Mouse (Mus musculus): ENCODE measurements at regions not wholly inside any gene's neighbourhood (a gene's known extent, or its start where the extent isn't known, plus 50 kb on each side); places are given as distances from the start of the nearest gene placed in this dataset.

DNA sequence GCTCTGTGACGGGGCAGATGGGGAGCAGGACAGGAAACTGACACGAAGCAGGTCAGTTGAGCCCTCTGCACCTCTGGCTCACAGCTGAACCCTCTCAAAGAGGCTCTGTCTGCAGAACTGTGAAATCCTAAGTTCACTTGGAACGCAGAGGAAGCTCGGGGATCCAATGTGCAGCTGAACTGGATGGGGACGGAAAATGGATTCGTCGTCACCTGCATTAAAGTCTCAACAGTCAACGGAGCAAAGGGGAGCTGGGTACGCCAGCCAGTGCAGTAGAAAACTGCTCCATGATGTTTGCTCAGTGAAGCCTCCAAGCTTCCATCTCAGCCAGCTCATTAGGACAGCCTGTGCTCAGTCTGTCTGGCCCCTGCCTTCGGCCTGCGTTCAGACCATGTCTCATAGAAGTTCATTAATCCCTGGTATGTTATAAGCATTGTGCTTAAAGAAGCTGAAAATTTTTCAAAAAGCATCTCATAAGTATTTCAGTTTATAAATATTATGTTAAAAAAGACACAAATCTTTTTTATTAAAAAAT lies 199.3 kb upstream of the Pabpc6 start:
- Histone ChIP-seq H3K4me2 (ENCODE audit: low read depth, low read length) (no peak overlapping the region), H3K27me3 (ENCODE audit: control insufficient read depth, insufficient read depth, low read length) (no peaks in the 10 kb centered on the region), H3K36me3 (ENCODE audit: control insufficient read depth, insufficient read depth, low read length) (no peaks in the 10 kb centered on the region), H3K4me1 (ENCODE audit: control insufficient read depth, insufficient read depth, low read length) (no peaks in the 10 kb centered on the region), H3K27ac (ENCODE audit: low read length) (no peak overlapping the region), H3K9ac (ENCODE audit: low read length) (no peak overlapping the region), H3K9me3 (replicated peaks; ENCODE audit: control insufficient read depth, low read length) (no peaks in the 10 kb centered on the region), H3K4me3 (replicated peaks; ENCODE audit: low read length) (no peak overlapping the region)
- WGBS = 76% methylated on average over 11 of the region's 11 CpGs
- no peak for ATAC-seq (ENCODE audit: insufficient read depth, low FRiP score)

DNA sequence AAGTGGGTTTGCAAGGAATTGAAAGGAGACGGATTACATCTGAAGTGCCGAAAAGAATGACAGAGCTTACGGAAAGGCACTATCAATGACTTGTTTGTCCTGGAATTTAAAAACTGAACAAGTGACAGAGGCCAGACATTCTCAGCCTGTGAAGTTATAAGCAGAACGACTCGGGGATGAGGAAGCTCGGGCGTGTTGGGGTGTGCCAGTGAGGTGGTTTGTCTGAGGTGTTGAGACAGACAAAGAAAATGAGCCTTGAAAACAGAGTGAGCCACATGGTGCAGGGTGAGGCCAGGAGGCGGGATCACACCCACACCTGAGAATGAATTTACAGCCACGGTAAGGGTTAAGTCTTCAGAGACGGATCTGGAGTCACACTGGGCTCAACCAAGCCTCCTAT lies 194.7 kb upstream of the Pabpc6 start:
- Histone ChIP-seq H3K27me3 (ENCODE audit: control insufficient read depth, insufficient read depth, low read length) (no peaks in the 10 kb centered on the region), H3K27ac (ENCODE audit: low read length) (no peak overlapping the region), H3K4me1 (ENCODE audit: control insufficient read depth, insufficient read depth, low read length) (no peaks in the 10 kb centered on the region), H3K4me2 (ENCODE audit: low read depth, low read length) (no peak overlapping the region), H3K4me3 (replicated peaks; ENCODE audit: low read length) (no peak overlapping the region), H3K9ac (ENCODE audit: low read length) (no peak overlapping the region), H3K9me3 (replicated peaks; ENCODE audit: control insufficient read depth, low read length) (no peaks in the 10 kb centered on the region), H3K36me3 (ENCODE audit: control insufficient read depth, insufficient read depth, low read length) (no peaks in the 10 kb centered on the region)
- 47% methylated on average over 10 of the region's 10 CpGs for WGBS
- no peak for ATAC-seq (ENCODE audit: insufficient read depth, low FRiP score)

DNA sequence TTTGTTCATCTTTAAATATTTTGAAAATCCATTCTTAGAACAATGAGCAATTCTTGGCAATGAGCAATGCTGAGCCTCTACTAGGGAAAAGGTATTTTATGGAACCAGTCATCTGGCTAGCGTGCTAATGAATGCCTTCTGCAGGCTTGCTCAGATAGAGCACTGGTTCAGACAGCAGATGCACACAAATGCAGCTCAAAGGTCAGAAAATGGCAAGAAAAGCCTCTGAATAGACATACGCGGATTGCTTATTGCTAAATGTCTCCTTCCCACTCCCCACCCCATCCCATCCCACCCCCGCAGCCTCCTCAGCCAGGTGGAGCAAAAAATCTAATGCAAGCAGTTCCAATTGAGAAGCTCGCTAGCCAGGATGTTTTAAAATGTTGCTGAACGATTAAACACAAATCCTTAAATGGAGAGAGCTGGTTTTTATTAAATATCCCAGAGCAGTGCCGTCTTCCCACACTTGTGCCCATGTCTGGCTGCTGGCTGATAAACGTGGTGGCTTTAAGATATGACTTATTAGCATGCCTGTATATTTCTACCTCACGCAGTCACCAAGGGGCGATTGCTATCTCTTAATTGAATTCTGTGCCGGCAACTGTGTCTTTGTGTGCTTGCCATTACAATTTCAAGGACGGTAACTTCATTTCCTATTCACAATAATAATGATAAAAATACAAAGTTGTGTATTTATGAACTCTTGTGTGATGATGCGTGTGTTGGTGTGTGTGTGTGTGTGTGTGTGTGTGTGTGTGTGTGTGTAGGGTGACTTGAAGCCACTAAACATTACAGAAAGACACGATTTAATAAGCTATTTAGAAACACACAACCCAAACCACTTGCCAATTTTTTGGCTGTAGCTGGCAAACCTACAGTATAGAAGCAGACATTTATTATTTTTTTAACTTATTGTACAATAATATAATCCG lies 192.7 kb upstream of the Pabpc6 start:
- Histone ChIP-seq H3K4me2 (ENCODE audit: low read depth, low read length) (no peak overlapping the region), H3K27ac (ENCODE audit: low read length) (no peak overlapping the region), H3K4me1 (ENCODE audit: control insufficient read depth, insufficient read depth, low read length) (no peaks in the 10 kb centered on the region), H3K27me3 (ENCODE audit: control insufficient read depth, insufficient read depth, low read length) (no peaks in the 10 kb centered on the region), H3K36me3 (ENCODE audit: control insufficient read depth, insufficient read depth, low read length) (no peaks in the 10 kb centered on the region), H3K4me3 (replicated peaks; ENCODE audit: low read length) (no peak overlapping the region), H3K9ac (ENCODE audit: low read length) (no peak overlapping the region), H3K9me3 (replicated peaks; ENCODE audit: control insufficient read depth, low read length) (no peaks in the 10 kb centered on the region)
- ATAC-seq (ENCODE audit: insufficient read depth, low FRiP score) = no peak
- 59% methylated on average over 15 of the region's 15 CpGs for WGBS

DNA sequence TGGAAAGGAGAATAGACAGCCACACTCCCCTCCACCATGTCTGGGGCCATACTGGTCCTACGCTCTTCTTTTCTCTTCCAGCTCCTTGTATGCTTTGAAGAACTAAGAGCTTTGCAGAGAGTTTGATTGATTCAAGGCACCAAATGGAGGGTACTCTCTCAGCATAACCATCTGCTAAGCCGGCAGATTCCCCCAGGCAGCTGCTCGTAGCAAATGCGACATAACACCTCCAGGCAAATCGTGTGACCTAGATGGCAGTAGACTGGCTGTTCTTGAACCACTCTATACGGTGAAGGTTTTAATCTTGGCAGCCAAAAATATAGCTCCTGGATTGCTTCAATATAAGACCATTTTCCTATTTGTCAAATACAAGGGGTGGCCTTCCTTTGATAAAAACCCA lies 191.8 kb upstream of the Pabpc6 start:
- Histone ChIP-seq H3K4me3 (replicated peaks; ENCODE audit: low read length) (no peak overlapping the region), H3K27me3 (ENCODE audit: control insufficient read depth, insufficient read depth, low read length) (no peaks in the 10 kb centered on the region), H3K4me1 (ENCODE audit: control insufficient read depth, insufficient read depth, low read length) (no peaks in the 10 kb centered on the region), H3K36me3 (ENCODE audit: control insufficient read depth, insufficient read depth, low read length) (no peaks in the 10 kb centered on the region), H3K9ac (ENCODE audit: low read length) (no peak overlapping the region), H3K9me3 (replicated peaks; ENCODE audit: control insufficient read depth, low read length) (no peaks in the 10 kb centered on the region), H3K27ac (ENCODE audit: low read length) (no peak overlapping the region), H3K4me2 (ENCODE audit: low read depth, low read length) (no peak overlapping the region)
- WGBS = 72% methylated on average over 6 of the region's 6 CpGs
- ATAC-seq (ENCODE audit: insufficient read depth, low FRiP score) = no peak

DNA sequence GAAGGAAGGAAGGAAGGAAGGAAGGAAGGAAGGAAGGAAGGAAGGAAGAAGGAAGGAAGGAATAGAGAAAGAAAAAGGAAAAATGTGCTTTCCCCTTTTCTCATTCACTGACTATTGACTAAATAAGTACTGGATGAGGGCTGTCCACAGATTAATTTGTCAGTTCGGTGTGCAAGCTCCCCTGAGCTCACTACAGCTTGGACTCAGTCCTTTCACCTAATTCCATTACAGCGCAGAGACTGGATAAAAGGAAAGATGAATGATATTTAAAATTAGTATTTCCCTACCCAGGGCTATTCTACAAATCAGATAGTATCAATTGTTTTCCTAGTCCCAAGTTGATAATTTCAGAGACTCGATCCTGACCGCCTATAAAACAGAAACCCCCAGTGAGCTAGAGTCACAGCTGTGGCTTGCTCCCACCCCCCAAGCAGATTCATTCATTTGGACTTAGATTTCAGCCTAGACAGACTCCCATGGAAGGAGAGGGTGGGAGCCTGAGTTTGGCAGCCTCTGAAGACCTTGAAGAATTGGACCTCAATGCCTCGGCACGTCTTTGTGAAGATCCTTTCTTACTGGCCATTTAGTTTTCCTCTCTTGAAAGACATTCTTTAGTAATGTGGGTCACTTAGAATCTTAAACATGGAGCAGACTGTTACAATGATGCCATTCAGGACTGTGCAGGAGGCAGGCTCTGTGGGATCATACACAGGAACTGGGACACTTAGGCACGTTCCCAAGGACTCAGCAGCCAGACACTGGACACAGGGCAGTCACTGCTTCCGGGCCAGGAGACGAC lies 179.2 kb upstream of the Pabpc6 start:
- Histone ChIP-seq H3K27me3 (ENCODE audit: control insufficient read depth, insufficient read depth, low read length) (no peaks in the 10 kb centered on the region), H3K4me2 (ENCODE audit: low read depth, low read length) (no peak overlapping the region), H3K9ac (ENCODE audit: low read length) (no peak overlapping the region), H3K27ac (ENCODE audit: low read length) (no peak overlapping the region), H3K4me3 (replicated peaks; ENCODE audit: low read length) (no peak overlapping the region), H3K4me1 (ENCODE audit: control insufficient read depth, insufficient read depth, low read length) (no peaks in the 10 kb centered on the region), H3K9me3 (replicated peaks; ENCODE audit: control insufficient read depth, low read length) (no peaks in the 10 kb centered on the region), H3K36me3 (ENCODE audit: control insufficient read depth, insufficient read depth, low read length) (no peaks in the 10 kb centered on the region)
- peak; percentile 58; the same call in 1 of the 2 replicates for ATAC-seq (ENCODE audit: insufficient read depth, low FRiP score)
- WGBS = 70% methylated on average over 9 of the region's 9 CpGs

DNA sequence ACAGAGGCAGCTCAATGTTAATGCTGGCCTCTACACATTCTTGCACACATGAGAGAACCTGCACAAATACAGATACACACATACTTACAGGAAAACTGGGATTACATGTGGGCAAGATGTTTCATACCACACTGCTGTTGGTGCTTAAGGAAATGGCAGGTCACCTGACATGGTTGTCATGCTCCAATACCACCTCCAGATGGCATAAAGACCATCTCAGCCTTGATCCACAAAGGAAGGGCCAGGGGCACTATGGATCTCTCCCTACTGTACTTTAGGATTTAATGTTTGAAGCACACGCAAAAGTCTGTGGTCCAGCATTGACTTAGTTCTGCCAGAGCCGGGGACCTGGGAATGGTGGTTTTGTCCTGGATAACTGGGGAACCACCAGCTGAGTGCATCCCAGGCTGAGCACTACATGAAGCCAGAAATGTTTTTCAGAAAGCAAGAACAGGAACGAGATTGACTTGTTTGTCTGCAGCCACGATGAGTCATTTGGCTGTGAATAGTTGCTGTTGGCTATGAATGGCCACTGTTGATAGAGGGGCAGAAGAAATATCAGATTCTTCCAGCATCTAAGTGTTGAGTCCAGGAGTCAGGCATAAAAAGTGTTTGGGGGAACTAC lies 176.0 kb upstream of the Pabpc6 start:
- no peaks in the 10 kb centered on the region for H3K9me3 ChIP-seq (replicated peaks; ENCODE audit: control insufficient read depth, low read length)
- no peak overlapping the region for H3K4me3 ChIP-seq (replicated peaks; ENCODE audit: low read length)
- no peaks in the 10 kb centered on the region for H3K27me3 ChIP-seq (ENCODE audit: control insufficient read depth, insufficient read depth, low read length)
- no peak overlapping the region for H3K4me2 ChIP-seq (ENCODE audit: low read depth, low read length)
- WGBS = 64% methylated on average over 4 of the region's 4 CpGs
- H3K4me1 ChIP-seq (ENCODE audit: control insufficient read depth, insufficient read depth, low read length) = no peaks in the 10 kb centered on the region
- H3K36me3 ChIP-seq (ENCODE audit: control insufficient read depth, insufficient read depth, low read length) = no peaks in the 10 kb centered on the region
- no peak overlapping the region for H3K27ac ChIP-seq (ENCODE audit: low read length)
- no peak overlapping the region for H3K9ac ChIP-seq (ENCODE audit: low read length)
- no peak for ATAC-seq (ENCODE audit: insufficient read depth, low FRiP score)

DNA sequence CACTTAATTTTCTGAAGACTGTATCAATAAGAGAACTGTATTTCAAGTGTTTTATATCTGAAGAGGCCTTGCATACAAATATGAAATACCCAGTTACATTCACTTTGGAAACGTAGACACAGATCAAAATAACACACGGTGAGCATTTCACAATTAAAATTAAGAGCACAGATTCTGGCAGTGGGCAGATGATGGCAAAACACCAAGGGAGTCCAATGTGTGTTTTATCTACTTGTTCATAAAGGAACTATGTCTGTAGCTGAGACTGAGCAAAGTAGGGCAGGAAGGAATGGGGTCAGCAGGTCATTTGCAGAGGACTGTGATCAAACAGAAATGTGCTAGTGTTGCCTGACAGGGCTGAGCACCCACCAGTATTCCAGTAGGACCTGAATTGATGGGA lies 171.6 kb upstream of the Pabpc6 start:
- no peak overlapping the region for H3K4me3 ChIP-seq (replicated peaks; ENCODE audit: low read length)
- no peak overlapping the region for H3K9ac ChIP-seq (ENCODE audit: low read length)
- H3K27ac ChIP-seq (ENCODE audit: low read length) = no peak overlapping the region
- no peak overlapping the region for H3K4me2 ChIP-seq (ENCODE audit: low read depth, low read length)
- 82% methylated on average over 2 of the region's 2 CpGs for WGBS
- H3K9me3 ChIP-seq (replicated peaks; ENCODE audit: control insufficient read depth, low read length) = no peaks in the 10 kb centered on the region
- no peaks in the 10 kb centered on the region for H3K4me1 ChIP-seq (ENCODE audit: control insufficient read depth, insufficient read depth, low read length)
- no peak for ATAC-seq (ENCODE audit: insufficient read depth, low FRiP score)
- no peaks in the 10 kb centered on the region for H3K36me3 ChIP-seq (ENCODE audit: control insufficient read depth, insufficient read depth, low read length)
- H3K27me3 ChIP-seq (ENCODE audit: control insufficient read depth, insufficient read depth, low read length) = no peaks in the 10 kb centered on the region

DNA sequence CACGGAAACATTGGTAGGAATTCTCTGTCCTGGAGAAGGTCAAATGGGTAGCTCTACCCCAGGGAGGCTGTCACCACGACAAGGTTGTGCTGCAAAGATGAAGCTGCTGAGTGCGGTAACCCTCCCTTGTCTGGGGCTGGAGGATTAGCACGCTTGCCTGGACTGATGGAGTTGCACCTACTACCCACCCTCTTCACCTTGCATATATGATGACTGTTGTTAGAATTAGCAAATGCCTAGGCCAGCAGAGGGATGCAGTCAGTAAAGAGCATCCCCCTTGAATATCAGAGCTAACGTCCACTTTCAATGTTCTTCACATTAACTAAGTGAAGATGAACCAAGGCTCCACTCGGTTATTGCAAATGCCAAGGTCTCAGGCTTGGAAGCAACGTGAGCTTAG lies 169.7 kb upstream of the Pabpc6 start:
- no peak overlapping the region for H3K4me2 ChIP-seq (ENCODE audit: low read depth, low read length)
- 81% methylated on average over 7 of the region's 7 CpGs for WGBS
- H3K9ac ChIP-seq (ENCODE audit: low read length) = no peak overlapping the region
- H3K27ac ChIP-seq (ENCODE audit: low read length) = no peak overlapping the region
- H3K4me3 ChIP-seq (replicated peaks; ENCODE audit: low read length) = no peak overlapping the region
- no peaks in the 10 kb centered on the region for H3K36me3 ChIP-seq (ENCODE audit: control insufficient read depth, insufficient read depth, low read length)
- no peak for ATAC-seq (ENCODE audit: insufficient read depth, low FRiP score)
- no peaks in the 10 kb centered on the region for H3K4me1 ChIP-seq (ENCODE audit: control insufficient read depth, insufficient read depth, low read length)
- no peaks in the 10 kb centered on the region for H3K27me3 ChIP-seq (ENCODE audit: control insufficient read depth, insufficient read depth, low read length)
- H3K9me3 ChIP-seq (replicated peaks; ENCODE audit: control insufficient read depth, low read length) = no peaks in the 10 kb centered on the region
